Mouse (Mus musculus) urinary bladder, adult 18-20 months (tissue): ENCODE results near the gene Cdk5rap3.

Experiments
- DNase-seq, 2 experiments: peaks; one replicate each; pipeline ENCODE4 v3.0.0; 2022; ENCODE audit warnings: low spot score in 2 of 2, mixed read lengths in 2 of 2

Gene Cdk5rap3

GRCm38 (mm10) chr11:96916044-96916884 is at the start of gene Cdk5rap3:
Cdk5rap3 (minus strand) TSS chr11:96916496.
- peak; percentile 97 to 100 for DNase-seq

GRCm38 (mm10) chr11:96963580-96963979 is 47.3 kb upstream of the Cdk5rap3 start:
- DNase-seq: peak; percentile 75 to 79

DNA sequence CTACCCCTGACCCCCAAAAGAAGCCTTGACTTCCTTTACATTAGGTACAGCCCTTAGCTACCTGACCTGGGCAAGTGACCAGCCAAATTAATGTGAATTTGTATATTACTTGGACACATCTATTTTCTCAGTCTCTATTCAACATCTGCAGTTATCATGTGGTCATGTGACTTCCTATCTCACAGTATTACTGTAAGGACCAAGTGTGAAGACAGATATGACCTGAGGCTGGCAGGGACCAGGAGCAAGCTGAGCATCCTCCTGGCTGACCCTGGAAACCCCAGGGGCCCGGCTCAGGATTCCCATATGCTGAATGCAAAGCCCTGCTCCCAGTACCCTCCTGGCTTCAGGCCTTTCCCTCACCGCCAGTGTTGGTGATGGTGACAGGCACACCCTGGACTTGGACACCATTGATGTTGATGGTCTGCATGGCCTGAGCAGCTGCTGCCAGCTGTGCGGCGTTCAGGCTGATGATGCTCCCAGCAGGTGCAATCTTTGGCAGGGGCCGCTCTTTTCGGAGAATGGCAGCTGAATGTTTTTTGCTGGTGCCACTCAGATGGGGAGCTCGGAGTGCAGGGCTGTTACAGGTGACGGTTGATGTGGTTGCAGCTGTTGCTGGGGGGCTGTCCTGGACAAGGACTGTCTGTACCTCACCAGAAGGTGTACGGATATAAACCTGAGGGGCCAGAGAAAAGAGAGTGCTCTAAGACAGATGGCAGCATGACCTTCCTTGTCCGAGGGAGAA is 40.9 kb upstream of the Cdk5rap3 start:
- DNase-seq: no peak

- no peak for DNase-seq
Observed at GRCm38 (mm10) chr11:96956009-96956724, 39.9 kb upstream of the Cdk5rap3 start.

- DNase-seq: no peak
Observed at GRCm38 (mm10) chr11:96955094-96955493, 38.8 kb upstream of the Cdk5rap3 start.

- no peak for DNase-seq
Observed at GRCm38 (mm10) chr11:96952896-96953295, 36.6 kb upstream of the Cdk5rap3 start.

DNA sequence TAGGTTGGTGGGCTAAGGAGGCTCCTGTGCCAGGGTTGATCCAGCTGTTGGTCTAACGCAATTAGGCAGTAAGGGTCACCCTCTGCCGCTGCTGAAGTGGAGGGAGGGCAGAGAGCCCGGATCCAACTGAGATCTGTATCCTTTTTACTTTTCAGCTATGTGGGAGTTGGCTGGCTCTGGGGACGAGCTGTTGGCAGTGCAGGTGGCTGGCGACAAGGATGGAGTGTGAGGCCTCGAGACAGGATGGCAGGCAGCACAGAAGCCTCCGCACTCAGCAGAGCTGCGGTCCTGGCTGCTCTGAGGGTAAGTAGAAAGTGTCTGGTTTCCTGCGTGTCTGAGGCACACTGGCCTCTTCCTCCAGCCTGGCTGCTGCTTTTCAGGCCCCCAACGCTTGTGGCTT is 36.1 kb upstream of the Cdk5rap3 start:
- DNase-seq: no peak

GRCm38 (mm10) chr11:96950767-96951166 is 34.5 kb upstream of the Cdk5rap3 start:
- no peak for DNase-seq

GRCm38 (mm10) chr11:96947849-96948248 is 31.6 kb upstream of the Cdk5rap3 start:
- DNase-seq: no peak

DNA sequence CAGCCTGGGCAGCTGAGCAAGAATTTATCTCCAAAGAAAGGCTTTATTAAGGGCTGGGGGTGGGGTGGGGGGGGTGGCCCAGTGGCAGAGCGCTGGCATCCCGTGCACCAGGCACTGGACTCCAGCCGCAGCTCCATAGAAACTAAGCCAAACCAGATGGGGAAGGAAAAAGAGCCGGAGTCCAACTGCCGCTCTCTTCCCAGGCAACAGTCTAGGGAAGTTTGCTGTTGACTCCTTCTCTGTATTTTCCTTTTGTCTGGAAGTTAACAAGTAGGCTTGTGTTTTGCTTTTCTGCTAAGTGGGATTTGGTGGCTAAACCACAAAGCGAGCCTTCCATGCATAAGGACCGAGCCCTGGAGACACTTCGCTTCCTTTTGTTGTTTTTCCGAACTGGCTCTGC is 30.2 kb upstream of the Cdk5rap3 start:
- no peak for DNase-seq

DNA sequence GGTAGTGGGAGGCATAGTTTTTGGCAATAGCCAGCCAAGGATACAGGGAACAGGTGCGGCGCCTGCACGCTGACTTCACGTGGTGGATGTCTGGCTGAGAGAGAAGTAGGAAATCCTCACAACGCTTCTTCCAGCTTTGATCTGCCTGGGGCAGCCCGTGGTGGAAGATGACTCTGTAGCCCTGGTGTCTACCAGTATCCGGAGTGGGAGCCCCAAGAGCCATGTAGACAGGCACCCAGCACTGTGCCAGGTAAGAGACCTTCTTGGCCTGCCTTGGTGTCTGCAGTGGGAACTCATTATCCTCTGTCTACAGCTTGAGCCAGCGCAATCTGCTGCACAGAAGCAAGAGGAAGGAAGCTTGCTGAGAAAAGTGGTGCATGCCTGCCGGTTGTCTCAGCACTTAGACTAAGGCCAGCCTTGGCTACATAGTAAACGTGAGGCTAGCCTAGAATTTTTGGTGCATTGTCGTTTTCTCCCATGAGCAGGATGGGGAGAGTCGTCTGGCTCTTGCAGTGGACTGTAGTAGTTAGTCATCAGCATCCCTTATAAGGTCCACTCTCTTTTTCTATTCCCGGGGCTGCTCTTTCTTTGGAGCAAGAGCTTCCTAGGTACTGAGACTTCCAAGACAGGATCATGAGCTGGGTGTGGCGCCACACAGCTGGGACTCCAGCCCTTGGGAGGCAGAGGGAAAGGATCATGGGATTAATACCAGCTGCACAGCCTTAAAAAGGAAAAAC is 28.7 kb upstream of the Cdk5rap3 start:
- no peak for DNase-seq

DNA sequence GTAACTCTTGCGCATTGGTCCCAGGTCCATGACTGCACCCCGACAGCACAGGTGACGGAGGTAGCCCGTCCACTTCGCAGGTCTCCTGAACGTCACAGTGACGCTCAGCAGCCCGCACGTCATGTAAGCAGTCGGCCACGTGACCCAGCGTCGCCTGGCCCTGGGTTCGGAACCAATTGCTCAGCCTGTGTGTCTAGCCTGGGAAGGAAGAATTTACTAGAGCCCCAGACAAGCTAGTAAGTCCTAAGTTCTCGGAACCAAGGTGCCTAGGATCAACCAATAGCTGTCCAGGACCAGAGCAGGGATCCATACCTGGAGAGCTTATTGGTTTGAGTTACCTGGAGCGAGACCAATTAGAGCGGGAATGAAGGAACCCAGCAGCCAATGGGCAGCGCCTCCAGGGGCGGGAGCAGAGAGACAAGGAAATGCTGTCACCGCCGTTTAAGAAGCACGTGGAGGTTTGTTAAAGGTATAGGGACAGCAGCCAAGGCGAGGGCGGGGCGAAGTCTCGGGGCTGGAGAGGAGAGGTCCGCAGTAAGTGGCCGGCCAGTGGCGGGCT is 27.5 kb upstream of the Cdk5rap3 start, which contains the start of gene Pnpo:
Gene Pnpo, minus strand, starts transcription at position 241 of the 559 bp plus-strand sequence.
- DNase-seq: peak; percentile 83 to 91

DNA sequence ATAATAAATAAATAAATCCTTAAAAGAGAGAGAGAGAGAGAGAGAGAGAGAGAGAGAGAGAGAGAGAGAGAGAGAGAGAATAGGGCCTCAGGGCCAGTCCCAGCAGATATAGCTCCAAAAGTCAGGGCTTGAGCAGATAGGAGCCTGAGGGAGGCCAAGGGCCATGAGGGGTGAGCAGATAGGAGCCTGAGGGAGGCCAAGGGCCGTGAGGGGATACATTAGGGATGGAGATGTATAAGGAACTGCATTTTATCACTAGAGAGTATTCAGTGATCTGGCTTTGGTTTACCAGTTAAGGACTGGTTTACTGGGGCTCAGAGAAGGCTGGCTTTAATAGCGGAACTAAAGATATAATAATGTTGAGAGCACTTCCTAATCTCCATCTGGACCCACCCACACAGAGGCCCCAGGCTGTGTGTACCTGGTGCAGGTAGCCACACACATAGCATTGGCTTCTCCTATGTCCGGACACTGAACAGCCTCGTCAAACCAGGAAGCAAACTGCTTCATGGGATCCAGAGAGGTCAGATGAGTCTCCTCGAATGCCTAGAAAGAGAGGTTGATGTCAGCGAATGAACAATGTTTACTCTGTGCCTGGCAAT is 25.8 kb upstream of the Cdk5rap3 start:
- no peak for DNase-seq

DNA sequence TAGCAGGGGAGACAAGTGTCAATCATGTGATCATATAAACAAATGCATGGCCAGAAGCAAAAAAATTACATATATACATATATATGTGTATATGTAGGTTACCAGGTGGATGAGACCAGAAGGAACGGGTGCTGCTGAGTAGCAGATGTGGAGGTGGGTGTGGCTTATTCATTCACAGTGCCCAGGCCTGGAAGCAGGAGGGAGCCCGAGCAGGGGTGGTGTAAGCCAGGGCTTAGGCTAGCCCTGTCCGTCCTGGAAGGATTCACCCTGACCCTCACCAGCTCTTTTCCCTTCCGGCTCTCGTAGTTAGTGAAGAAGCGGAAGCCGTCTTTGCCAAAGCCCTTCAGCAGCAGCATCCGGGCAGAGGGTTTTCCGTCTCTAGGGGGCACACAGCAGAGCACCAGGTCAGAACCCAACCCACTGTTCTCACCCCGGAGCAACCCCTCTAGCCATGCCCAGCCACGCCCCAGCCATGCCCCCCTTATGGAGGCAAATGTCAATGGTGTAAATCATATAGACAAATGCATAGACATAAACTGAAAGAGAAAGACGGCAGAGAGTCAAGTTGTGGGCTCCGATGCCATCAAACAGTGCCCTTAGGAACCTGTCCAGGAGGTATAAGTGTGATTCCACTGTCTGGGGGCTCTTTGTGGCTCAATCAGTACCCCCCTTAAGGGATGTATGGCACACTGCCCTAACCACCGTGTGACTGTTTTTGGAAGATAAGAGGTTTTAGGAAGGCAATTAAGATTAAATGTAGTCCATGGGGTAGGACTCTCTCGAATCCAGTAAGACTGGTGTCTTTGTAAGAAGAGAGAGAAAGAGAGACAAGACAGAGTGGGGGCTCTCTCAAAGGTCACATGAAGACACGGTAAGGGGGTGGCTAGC is 24.5 kb upstream of the Cdk5rap3 start:
- DNase-seq: no peak

GRCm38 (mm10) chr11:96938426-96938800 is 22.1 kb upstream of the Cdk5rap3 start:
- no peak for DNase-seq

GRCm38 (mm10) chr11:96937549-96938425 is 21.5 kb upstream of the Cdk5rap3 start:
- DNase-seq: peak in 1 of 2 experiments; percentile 71

DNA sequence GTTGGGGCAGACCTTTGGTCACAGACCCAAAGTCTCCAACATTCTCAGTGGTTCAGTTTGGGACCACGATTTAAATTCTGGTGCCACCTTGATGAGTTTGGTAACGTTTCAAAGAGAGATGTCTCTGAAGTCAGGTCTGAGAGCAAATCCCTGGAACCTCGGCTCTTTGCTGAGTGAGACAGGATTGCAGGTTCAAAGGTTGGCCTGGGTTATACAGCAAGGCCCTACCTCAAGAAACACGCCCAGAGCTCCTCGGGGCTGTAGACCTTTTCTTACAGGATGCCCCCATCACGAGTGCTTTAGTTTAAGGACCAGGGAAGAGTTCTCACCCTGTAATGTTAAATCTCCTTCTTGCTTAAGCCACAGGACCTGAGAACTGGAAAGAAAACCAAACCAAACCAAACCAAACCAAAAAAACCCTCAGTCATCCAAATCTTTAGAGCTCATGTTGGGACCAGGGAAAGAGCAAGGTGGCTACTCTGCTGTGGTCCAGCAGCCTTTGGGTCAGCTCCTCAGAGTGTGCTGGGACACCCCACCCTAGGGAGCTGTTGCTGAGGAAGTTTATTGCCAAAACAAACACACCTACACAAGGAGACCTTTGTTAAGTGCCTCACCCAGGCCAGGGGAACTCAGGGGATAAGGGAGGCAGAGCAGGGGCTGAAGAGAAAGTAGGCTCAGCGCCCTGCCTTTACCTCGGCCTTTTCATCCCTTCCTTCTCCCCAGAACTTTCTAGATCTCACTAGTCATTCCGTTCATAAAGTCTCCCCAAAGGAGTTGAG is 19.8 kb upstream of the Cdk5rap3 start:
- DNase-seq: no peak

DNA sequence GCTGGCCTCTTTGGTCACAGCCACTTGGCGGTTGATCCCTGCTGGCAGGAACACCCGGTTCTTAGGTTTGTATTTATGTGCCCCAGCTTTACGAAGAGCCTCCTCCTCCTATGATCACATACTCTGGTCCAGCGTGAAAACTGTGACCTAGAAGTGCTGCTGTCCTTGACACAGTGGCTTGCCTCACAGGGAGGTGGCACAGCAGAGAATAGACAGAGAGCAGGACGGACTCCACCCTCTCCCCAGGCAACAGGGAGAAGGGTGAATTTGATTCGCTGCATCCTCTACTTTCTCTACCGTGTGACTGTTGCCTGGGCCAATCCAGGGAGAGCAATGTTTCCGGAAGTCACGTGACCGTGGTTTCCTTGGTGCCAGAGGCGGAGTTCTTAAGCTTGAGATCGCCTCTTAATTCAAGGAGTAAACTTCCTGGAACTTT is 18.6 kb upstream of the Cdk5rap3 start:
- no peak for DNase-seq
